Mouse (Mus musculus) megakaryocyte, adult 5-6 weeks (primary cell): ENCODE results near the gene C030005K15Rik. TPM values are rescaled to one million over a fixed set of nuclear protein-coding genes. Genes with fewer than 3 reads are reported as not detected.
"Not testable (repeated sequence)": the region's sequence is repeated elsewhere in the genome, so short reads cannot be mapped to it uniquely, and the experiment has no call there.

Experiments used
- ATAC-seq: 2 replicates; pipeline ENCODE4 v1.8.0; 2016; ENCODE audit warnings: mild to moderate bottlenecking, inconsistent platforms; ENCODE audit not compliant: poor library complexity, severe bottlenecking
- total RNA-seq, 2 experiments: library from RNA; stranded (forward) in 1 of 2; stranded (reverse) in 1 of 2; fragments of 153-499, 151-499 nt in 1 of 2; fragments of 221-1000, 200-1000 nt in 1 of 2; gene quantifications; 2 replicates each; pipeline versions ENCODE4 v1.2.3 to v1.2.4; 2015 to 2017

The C030005K15Rik gene
- total RNA-seq (2015) = not detected in 2 replicates
- total RNA-seq (2017) = not detected in 2 replicates

DNA sequence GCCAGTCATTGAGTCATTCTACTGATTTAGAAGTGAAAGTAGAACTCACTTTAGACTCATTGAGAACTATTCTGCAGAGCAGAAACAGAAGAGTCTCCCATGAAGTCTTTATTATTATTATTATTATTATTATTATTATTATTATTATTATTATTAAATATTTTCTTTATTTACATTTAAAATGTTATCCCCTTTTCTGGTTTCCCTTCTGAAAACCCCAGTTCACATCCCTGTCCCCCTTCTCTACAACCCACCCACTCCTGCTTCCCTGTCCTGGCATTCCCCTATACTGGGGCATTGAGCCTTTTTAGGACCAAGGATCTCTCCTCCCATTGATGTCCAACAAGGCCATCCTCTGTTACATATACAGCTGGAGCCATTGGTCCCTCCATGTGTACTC is at the start of gene C030005K15Rik:
TSS of gene C030005K15Rik (minus strand) at position 101 of the 400 bp plus-strand sequence.
- not testable (repeated sequence) for ATAC-seq

- ATAC-seq = no peak
These were observed 41.7 kb upstream of the C030005K15Rik start for GRCm38 (mm10) chr10:97768171-97768749.

- ATAC-seq = no peak
These were observed 27.3 kb upstream of the C030005K15Rik start for GRCm38 (mm10) chr10:97753821-97754220.

DNA sequence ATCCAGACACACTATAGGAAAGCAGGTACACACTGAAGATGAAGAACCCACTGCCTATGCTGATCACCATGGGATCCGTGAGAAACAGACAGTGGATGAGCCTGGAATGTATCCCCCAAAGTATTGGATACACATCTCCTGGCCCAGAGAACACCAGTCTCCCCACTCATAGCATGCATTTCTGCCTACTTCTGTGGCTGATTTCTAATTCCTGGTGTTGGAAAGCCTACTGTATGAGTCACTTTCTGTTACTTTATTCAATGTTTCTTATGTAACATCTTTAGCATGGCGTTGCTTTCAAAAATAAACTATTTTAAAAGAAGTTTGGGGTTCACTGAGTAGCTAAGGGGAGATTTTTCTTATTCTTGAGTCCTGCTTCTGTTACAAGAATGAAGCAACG is 20.7 kb upstream of the C030005K15Rik start:
- no peak for ATAC-seq

- ATAC-seq = no peak
These were observed 626 bp downstream of the C030005K15Rik start for GRCm38 (mm10) chr10:97725929-97726328.

- no peak for ATAC-seq
These were observed 3.8 kb downstream of the C030005K15Rik start for GRCm38 (mm10) chr10:97722709-97723108.

GRCm38 (mm10) chr10:97720625-97721024 is 5.9 kb downstream of the C030005K15Rik start:
- no peak for ATAC-seq

DNA sequence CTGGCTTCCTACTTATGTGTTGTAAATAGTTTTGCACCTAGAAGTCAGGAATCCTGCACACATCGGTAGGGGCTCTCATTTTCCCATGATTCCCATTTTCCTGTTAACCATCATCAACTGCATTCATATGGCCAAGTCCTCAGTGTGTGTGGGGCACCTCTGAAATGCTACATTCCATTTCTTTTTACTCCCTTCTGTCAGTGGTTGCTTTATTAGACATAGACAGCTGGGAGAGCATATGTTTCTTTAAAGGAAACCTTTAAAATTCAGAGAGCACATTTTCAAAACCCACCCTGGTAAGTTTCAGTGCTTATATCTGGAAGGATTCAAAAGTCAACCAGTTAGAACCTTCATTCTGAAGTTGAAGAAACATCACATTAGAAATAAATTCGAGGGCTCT is 8.5 kb downstream of the C030005K15Rik start:
- ATAC-seq = no peak

- ATAC-seq = no peak
These were observed 9.3 kb downstream of the C030005K15Rik start for GRCm38 (mm10) chr10:97717233-97717632.

GRCm38 (mm10) chr10:97715289-97715906 is 11.2 kb downstream of the C030005K15Rik start:
- no peak for ATAC-seq

- ATAC-seq = no peak
These were observed 12.0 kb downstream of the C030005K15Rik start for GRCm38 (mm10) chr10:97714584-97714983.

DNA sequence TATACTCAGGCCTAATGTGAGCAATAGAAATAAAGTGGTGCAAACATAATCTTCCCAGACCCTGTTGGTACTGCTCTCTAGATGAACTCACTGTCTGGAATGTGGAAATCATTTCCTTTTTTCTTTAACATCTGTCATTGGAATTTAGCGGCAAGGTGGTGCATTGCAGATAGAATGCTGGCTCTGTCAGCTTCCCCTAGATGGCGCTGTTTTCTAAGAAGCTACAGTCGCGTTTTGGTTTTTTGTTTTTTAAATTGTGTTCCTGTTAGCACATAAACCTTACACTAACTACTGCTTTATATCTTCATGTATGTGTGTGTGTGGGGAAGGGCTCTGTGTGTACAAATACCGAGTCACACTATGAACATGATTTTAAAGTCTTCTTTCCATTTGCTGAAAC is 13.9 kb downstream of the C030005K15Rik start:
- ATAC-seq = peak; percentile 72

DNA sequence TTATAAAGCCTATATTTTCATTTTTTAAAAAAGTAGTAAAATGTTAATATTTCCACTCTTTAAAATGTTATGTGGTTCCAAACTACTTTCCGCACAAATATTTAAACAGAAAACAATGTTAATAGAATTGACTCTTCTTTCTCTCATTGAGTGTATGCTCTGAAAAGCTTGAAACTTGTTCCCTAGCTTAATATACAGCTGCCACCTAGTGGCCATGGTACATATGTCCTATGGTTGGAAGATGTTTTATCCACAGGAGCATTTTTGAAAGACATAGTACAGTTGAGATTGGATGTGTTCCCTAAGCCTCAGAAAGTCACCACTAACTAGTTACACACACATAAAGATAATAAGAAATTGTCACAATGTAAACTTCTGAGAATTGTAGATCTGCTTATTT is 22.0 kb downstream of the C030005K15Rik start:
- no peak for ATAC-seq

DNA sequence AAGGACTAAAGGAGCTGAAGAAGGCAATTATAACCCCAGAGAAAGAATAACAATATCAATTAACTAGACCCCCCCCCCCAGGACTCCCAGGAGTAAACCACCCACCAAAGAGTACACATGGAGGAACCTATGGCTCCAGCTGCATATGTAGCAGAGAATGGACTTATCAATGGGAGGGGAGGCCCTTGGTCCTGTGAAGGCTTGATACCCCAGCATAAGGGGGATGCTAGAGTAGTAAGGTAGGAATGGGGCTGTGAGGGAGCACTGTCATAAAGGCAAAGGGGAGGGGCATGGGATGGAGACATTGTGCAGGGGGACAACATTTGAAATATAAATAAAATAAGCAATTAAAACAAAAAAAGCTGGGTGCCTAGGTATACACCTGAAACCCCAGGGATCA is 24.2 kb downstream of the C030005K15Rik start:
- no peak for ATAC-seq

DNA sequence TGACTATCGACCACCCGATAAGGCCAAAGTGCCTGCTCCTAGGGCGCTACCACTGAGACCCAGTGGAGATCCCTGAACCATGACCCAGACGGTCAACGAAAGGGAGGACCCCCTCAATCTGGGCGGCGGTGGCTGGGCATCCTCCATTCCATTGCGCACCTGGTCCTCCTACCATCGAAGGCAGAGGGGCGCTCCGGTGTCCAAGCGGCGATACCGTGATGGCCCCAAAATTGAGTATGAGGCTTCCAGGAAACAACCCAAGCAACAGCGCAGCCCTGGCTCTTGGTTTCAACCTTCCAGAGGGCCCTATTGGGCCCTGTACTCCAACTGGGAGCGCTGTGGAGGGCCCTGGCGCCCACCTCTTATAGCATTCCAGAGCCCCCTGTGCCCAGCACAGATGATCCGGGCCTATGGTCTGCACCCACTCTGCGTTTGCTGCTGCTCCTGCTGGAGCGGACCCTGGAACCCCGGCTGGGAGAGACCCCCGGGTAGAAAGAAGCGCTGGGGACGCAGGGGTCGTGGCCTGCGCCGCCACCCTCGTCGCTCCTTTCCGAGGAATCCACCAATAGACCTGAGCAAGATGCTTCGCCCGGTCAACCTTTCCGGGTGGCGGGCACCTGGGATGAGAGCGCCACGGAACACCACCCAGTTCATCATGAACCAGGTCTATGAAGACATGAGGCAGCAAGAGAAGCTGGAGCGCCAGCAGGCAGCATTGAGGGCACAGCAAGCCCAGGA is 33.0 kb downstream of the C030005K15Rik start:
- no peak for ATAC-seq

DNA sequence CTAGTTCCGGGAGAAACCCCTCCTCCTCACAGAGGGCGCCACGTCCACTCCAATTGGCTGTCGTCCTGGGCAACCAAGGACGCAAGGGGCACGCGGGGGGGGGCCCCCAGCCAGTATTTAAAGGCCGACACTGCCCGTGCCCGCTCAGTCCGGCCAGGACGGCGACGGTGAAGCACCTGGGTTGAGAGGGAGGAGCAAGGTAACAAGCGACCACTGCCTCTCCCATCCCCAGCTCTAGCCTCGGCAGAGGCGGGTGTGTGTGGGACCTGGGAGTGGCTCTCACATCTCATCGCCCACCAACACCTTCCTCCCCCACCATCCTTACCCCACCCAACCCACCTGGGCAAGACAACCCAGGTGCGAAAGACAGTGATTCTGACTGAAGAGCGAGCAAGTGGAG is 33.6 kb downstream of the C030005K15Rik start, which contains the start of gene Ccer1:
TSS of gene Ccer1 (plus strand) at position 147 of the 400 bp plus-strand sequence.
- no peak for ATAC-seq

DNA sequence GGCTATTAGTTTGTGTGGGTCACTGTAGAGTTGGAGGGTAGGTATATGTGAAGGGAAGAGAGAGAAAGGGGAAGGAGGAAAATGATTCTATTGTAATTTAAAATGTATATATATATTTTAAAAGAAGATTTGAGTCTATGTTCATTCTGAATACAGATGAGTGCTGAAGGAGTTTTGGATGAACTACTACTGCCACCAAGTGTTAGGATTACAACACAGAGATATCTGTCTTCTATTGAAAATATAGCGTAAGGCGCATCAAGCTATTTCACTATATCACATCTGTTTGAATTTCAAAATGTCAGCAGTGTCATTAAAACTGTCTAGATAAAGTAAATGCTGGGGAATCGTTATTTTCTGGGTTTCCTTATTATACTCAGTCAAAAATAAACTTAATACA is 37.1 kb downstream of the C030005K15Rik start:
- ATAC-seq = no peak

DNA sequence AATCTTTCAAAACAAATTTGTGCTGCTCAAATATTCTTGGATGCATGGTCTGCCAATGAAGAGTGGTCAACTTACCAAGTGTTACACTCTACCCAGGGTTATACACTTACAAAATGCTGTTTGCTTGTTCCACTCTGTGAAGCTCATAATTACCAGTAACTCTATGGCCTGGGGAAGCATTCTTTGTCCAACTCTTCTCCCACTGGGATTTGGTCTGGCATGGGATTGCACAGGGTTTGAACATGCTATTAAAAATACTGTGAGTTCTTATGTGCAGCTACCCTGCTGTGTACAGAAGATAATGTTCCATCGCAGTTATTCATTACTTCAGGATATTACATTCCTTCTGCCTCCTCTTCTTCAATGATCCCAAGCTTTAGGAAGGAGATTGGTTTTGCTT is 39.4 kb downstream of the C030005K15Rik start:
- ATAC-seq = no peak

GRCm38 (mm10) chr10:97682981-97683380 is 43.6 kb downstream of the C030005K15Rik start:
- no peak for ATAC-seq
